Mouse (Mus musculus): ENCODE measurements at regions not wholly inside any gene's neighbourhood (a gene's known extent, or its start where the extent isn't known, plus 50 kb on each side); places are given as distances from the start of the nearest gene placed in this dataset.

DNA sequence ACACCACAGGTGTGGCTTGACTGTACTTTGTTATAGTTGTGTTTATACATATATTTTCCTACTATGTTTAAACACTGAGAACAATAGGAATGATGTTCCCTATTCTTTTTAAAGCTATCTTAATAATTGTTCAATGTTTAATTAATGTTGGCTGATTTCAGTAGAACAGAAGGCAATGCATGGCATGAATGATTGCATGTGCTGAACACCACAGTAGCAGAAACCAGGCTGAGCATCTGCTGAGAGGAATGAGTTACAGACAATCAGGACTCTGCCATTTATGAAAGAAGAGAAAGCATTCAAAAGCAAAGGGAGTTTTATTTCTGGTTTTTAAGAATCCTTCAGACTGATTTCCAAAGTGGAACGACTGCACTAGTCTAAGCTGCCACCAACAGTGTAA is 794.4 kb upstream of the Intu start:
- TF ChIP-seq CTCF (IDR thresholded peaks at IDR 0.05; ENCODE audit: extremely low read depth, insufficient read depth, low read length) (no peak), POLR2A (IDR thresholded peaks at IDR 0.05; ENCODE audit: extremely low read depth, insufficient read depth, low read length) (no peak)

Data from cortical plate, adult 2 months (tissue).